Mouse (Mus musculus) midbrain, postnatal 0 days (tissue): ENCODE results near the gene Rmi2. TPM values are rescaled to one million over a fixed set of nuclear protein-coding genes. Genes with fewer than 3 reads are reported as not detected.

Experiments used
- ATAC-seq: fragments of 200-750 bp; cut with Nextera tagmentation; 2 replicates; pipeline ENCODE4 v1.8.0; 2017; ENCODE audit warnings: moderate number of reproducible peaks, mild to moderate bottlenecking, moderate TSS enrichment, moderate library complexity; ENCODE audit not compliant: low FRiP score
- DNase-seq: peaks from one replicate; pipeline ENCODE4 v3.0.0-alpha.2; 2015; ENCODE audit warnings: low spot score
- H3K27ac ChIP-seq: fragments of 300-500 bp; sonication (generic); 2 replicates; pipeline ENCODE4 v1.5.1; 2014; ENCODE audit warnings: low read depth, mild to moderate bottlenecking, low read length, mixed read lengths
- H3K27me3 ChIP-seq: fragments of 300-500 bp; sonication (generic); 2 replicates; pipeline ENCODE4 v1.6.1; 2014; ENCODE audit warnings: low read length, control low read depth, mixed read lengths; ENCODE audit not compliant: insufficient read depth
- H3K36me3 ChIP-seq: fragments of 300-500 bp; sonication (generic); 2 replicates; pipeline ENCODE4 v1.6.1; 2014; ENCODE audit warnings: low read length, control low read depth, mixed read lengths; ENCODE audit not compliant: insufficient read depth
- H3K4me1 ChIP-seq: fragments of 300-500 bp; sonication (generic); 2 replicates; pipeline ENCODE4 v1.6.1; 2014; ENCODE audit warnings: mild to moderate bottlenecking, control low read depth, antibody characterized with exemption, low read length, mixed read lengths; ENCODE audit not compliant: insufficient read depth
- H3K4me2 ChIP-seq: fragments of 300-500 bp; sonication (generic); 2 replicates; pipeline ENCODE4 v1.6.1; 2014; ENCODE audit warnings: low read depth, mild to moderate bottlenecking, low read length, mixed read lengths; ENCODE audit not compliant: poor library complexity, severe bottlenecking
- H3K4me3 ChIP-seq: fragments of 300-500 bp; sonication (generic); 2 replicates; pipeline ENCODE4 v1.5.1; 2014; ENCODE audit warnings: low read depth, mild to moderate bottlenecking, low read length, moderate library complexity
- H3K9ac ChIP-seq: fragments of 300-500 bp; sonication (generic); replicated peaks from 2 replicates; pipeline ENCODE4 v1.6.1; 2014; ENCODE audit warnings: mild to moderate bottlenecking, low read length, moderate library complexity, mixed read lengths; ENCODE audit not compliant: poor library complexity, severe bottlenecking
- H3K9me3 ChIP-seq: fragments of 300-500 bp; sonication (generic); 2 replicates; pipeline ENCODE4 v1.6.1; 2016; ENCODE audit warnings: low read length, control low read depth
- CTCF ChIP-seq: IDR thresholded peaks from 2 replicates; pipeline ENCODE4 v1.5.1; 2016; ENCODE audit warnings: antibody characterized with exemption, mild to moderate bottlenecking
- WGBS: fragments of 180-500 bp; shearing (Covaris S2); extraction: QIAGEN DNeasy Blood & Tissue Kit; methylation state at CpG from one replicate; pipeline ENCODE4 v1.1.7; 2014; 5-methylcytosine and 5-hydroxymethylcytosine counted together
- polyA plus RNA-seq: library from polyadenylated mRNA; unstranded; fragments of >200 nt; fragmentation: Nextera tagmentation; extraction: Ambion mirVana; gene quantifications from 2 replicates; pipeline ENCODE4 v1.2.1, GENCODE M21; 2015
- total RNA-seq: library from RNA; depleted of rRNA; stranded (reverse); fragments of >200 nt; gene quantifications from 2 replicates; pipeline ENCODE4 v1.2.3, GENCODE M21; 2014

Rmi2 gene
- total and polyA plus RNA-seq, 2 experiments from 2014 or later: 0.22 to 1.1 TPM

- Histone ChIP-seq H3K9ac (no peak overlapping the region), H3K36me3 (no peaks in the 10 kb centered on the region), H3K4me3 (no peak overlapping the region), H3K4me1 (no peaks in the 10 kb centered on the region), H3K4me2 (no peak overlapping the region), H3K27me3 (no peaks in the 10 kb centered on the region), H3K9me3 (no peaks in the 10 kb centered on the region), H3K27ac (no peak overlapping the region)
- WGBS: 76% methylated on average over 4 of the region's 4 CpGs
- no peak for ATAC-seq
- no peak for DNase-seq
- TF ChIP-seq CTCF: no peak
Measured at GRCm38 (mm10) chr16:10893161-10893560, 58.3 kb downstream of the Rmi2 start.

- ATAC-seq: no peak
- no peak for TF ChIP-seq CTCF
- no peak overlapping the region for H3K4me2 ChIP-seq
- no peaks in the 10 kb centered on the region for H3K4me1 ChIP-seq
- no peak overlapping the region for H3K9ac ChIP-seq
- 66% methylated on average over 3 of the region's 3 CpGs for WGBS
- no peak overlapping the region for H3K27ac ChIP-seq
- no peaks in the 10 kb centered on the region for H3K36me3 ChIP-seq
- no peak overlapping the region for H3K4me3 ChIP-seq
- H3K9me3 ChIP-seq: no peaks in the 10 kb centered on the region
- H3K27me3 ChIP-seq: no peaks in the 10 kb centered on the region
- DNase-seq: no peak
Measured at GRCm38 (mm10) chr16:10895906-10896305, 61.0 kb downstream of the Rmi2 start.

GRCm38 (mm10) chr16:10897372-10897771, 62.5 kb downstream of the Rmi2 start:
- DNase-seq (peak; percentile 39), ATAC-seq (no peak)
- WGBS: 49% methylated on average over 6 of the region's 6 CpGs
- Histone ChIP-seq H3K4me3 (no peak overlapping the region), H3K4me2 (no peak overlapping the region), H3K4me1 (no peaks in the 10 kb centered on the region), H3K9me3 (no peaks in the 10 kb centered on the region), H3K27ac (no peak overlapping the region), H3K9ac (no peak overlapping the region), H3K36me3 (no peaks in the 10 kb centered on the region), H3K27me3 (no peaks in the 10 kb centered on the region)
- TF ChIP-seq CTCF: no peak

- ATAC-seq (no peak), DNase-seq (no peak)
- Histone ChIP-seq H3K27ac (no peak overlapping the region), H3K4me1 (no peaks in the 10 kb centered on the region), H3K9ac (no peak overlapping the region), H3K9me3 (no peaks in the 10 kb centered on the region), H3K4me3 (no peak overlapping the region), H3K36me3 (no peaks in the 10 kb centered on the region), H3K27me3 (no peaks in the 10 kb centered on the region), H3K4me2 (no peak overlapping the region)
- 100% methylated on average over 1 of the region's 1 CpGs for WGBS
- TF ChIP-seq CTCF: no peak
Measured at GRCm38 (mm10) chr16:10900736-10901135, 65.9 kb downstream of the Rmi2 start.

- no peak for ATAC-seq
- no peak overlapping the region for H3K4me3 ChIP-seq
- no peaks in the 10 kb centered on the region for H3K27me3 ChIP-seq
Measured at GRCm38 (mm10) chr16:10901956-10902355, 67.1 kb downstream of the Rmi2 start.

GRCm38 (mm10) chr16:10902849-10903248, 68.0 kb downstream of the Rmi2 start:
- H3K36me3 ChIP-seq: no peaks in the 10 kb centered on the region
- DNase-seq: no peak
- no peaks in the 10 kb centered on the region for H3K4me1 ChIP-seq
- no peak for ATAC-seq
- TF ChIP-seq CTCF: 0 out of 2 replicates have a peak, but pooled peaks have one; percentile 17
- H3K27ac ChIP-seq: no peak overlapping the region
- H3K4me3 ChIP-seq: no peak overlapping the region
- no peaks in the 10 kb centered on the region for H3K27me3 ChIP-seq
- no peak overlapping the region for H3K4me2 ChIP-seq
- H3K9ac ChIP-seq: no peak overlapping the region
- no peaks in the 10 kb centered on the region for H3K9me3 ChIP-seq
- WGBS: 57% methylated on average over 5 of the region's 5 CpGs

More at GRCm38 (mm10) chr16:10901956-10902355, 67.1 kb downstream of the Rmi2 start:
- H3K4me1 ChIP-seq: no peaks in the 10 kb centered on the region
- no peak overlapping the region for H3K9ac ChIP-seq
- DNase-seq: no peak
- WGBS: 71% methylated on average over 2 of the region's 2 CpGs
- TF ChIP-seq CTCF: no peak
- no peaks in the 10 kb centered on the region for H3K36me3 ChIP-seq
- H3K27ac ChIP-seq: no peak overlapping the region
- no peak overlapping the region for H3K4me2 ChIP-seq
- no peaks in the 10 kb centered on the region for H3K9me3 ChIP-seq
